Mouse (Mus musculus) stomach, embryonic 15.5 days (tissue): ENCODE data around the gene Slc25a12. TPM values are rescaled to one million over a fixed set of nuclear protein-coding genes. Genes with fewer than 3 reads are reported as not detected.
"Not testable (repeated sequence)": the region's sequence is repeated elsewhere in the genome, so short reads cannot be mapped to it uniquely, and the experiment has no call there.

ENCODE experiments used
- ATAC-seq: fragments of 200-750 bp; cut with Nextera tagmentation; 2 replicates; pipeline ENCODE4 v1.8.0; 2017; ENCODE audit warnings: low read depth, moderate number of reproducible peaks, moderate TSS enrichment; ENCODE audit not compliant: insufficient read depth, low FRiP score
- H3K27ac ChIP-seq: fragments of 300-500 bp; sonication (generic); 2 replicates; pipeline ENCODE4 v1.5.1; 2015; ENCODE audit warnings: mild to moderate bottlenecking, inconsistent platforms
- H3K27me3 ChIP-seq: fragments of 300-500 bp; sonication (generic); replicated peaks from 2 replicates; pipeline ENCODE4 v1.6.1; 2015; ENCODE audit warnings: inconsistent platforms
- H3K36me3 ChIP-seq: fragments of 300-500 bp; sonication (generic); 2 replicates; pipeline ENCODE4 v1.6.1; 2015; ENCODE audit warnings: inconsistent platforms
- H3K4me1 ChIP-seq: fragments of 300-500 bp; sonication (generic); 2 replicates; pipeline ENCODE4 v1.6.1; 2015; ENCODE audit warnings: inconsistent platforms
- H3K4me2 ChIP-seq: fragments of 300-500 bp; sonication (generic); 2 replicates; pipeline ENCODE4 v1.6.1; 2015; ENCODE audit warnings: mild to moderate bottlenecking, inconsistent platforms
- H3K4me3 ChIP-seq: fragments of 300-500 bp; sonication (generic); replicated peaks from 2 replicates; pipeline ENCODE4 v1.5.1; 2015; ENCODE audit warnings: inconsistent platforms
- H3K9ac ChIP-seq: fragments of 300-500 bp; sonication (generic); 2 replicates; pipeline ENCODE4 v1.6.1; 2015; ENCODE audit warnings: inconsistent platforms
- H3K9me3 ChIP-seq: fragments of 300-500 bp; sonication (generic); 2 replicates; pipeline ENCODE4 v1.6.1; 2016; ENCODE audit warnings: inconsistent platforms
- WGBS: fragments of 180-500 bp; shearing (Covaris S2); methylation state at CpG from one replicate; pipeline ENCODE4 v1.1.7; 2015; 5-methylcytosine and 5-hydroxymethylcytosine counted together
- polyA plus RNA-seq: library from polyadenylated mRNA; unstranded; fragments of >200 nt; fragmentation: Nextera tagmentation; extraction: Ambion mirVana; gene quantifications from 2 replicates; pipeline ENCODE4 v1.2.1, GENCODE M21; 2015

The Slc25a12 gene
- 30.0 and 33.8 TPM in 2 replicates for polyA plus RNA-seq

GRCm38 (mm10) chr2:71367125-71367880 is at the start of gene Slc25a12:
Gene Slc25a12 (minus strand): TSS chr2:71367749.
- no peaks in the 10 kb centered on the region for H3K9me3 ChIP-seq
- H3K4me1 ChIP-seq: no peaks in the 10 kb centered on the region
- peak within 1 kb of the TSS; percentile 62 for H3K9ac ChIP-seq
- ATAC-seq: peak; percentile 95
- under 1% methylated on average over 57 of the region's 57 CpGs for WGBS
- H3K4me3 ChIP-seq: peak within 1 kb of the TSS; percentile 76
- peak within 1 kb of the TSS; percentile 66 for H3K4me2 ChIP-seq
- no peaks in the 10 kb centered on the region for H3K27me3 ChIP-seq
- H3K36me3 ChIP-seq: no peaks in the 10 kb centered on the region
- peak within 1 kb of the TSS; percentile 78 for H3K27ac ChIP-seq

- Histone ChIP-seq H3K27me3 (no peaks in the 10 kb centered on the region), H3K4me3 (no peak overlapping the region), H3K27ac (no peak overlapping the region), H3K9ac (no peak overlapping the region), H3K36me3 (peaks cover 6% of the 10 kb centered on the region; the same call in 1 of the 2 replicates), H3K4me1 (no peaks in the 10 kb centered on the region), H3K4me2 (no peak overlapping the region), H3K9me3 (no peaks in the 10 kb centered on the region)
- no peak for ATAC-seq
- 72% methylated on average over 1 of the region's 1 CpGs for WGBS
These were observed 38.1 kb upstream of the Slc25a12 start for GRCm38 (mm10) chr2:71405613-71406012.

- H3K4me3 ChIP-seq: peak overlapping the region; percentile 95
- peak overlapping the region; percentile 81 for H3K9ac ChIP-seq
- no peaks in the 10 kb centered on the region for H3K27me3 ChIP-seq
- peak overlapping the region; percentile 69 for H3K4me2 ChIP-seq
- peaks cover 9% of the 10 kb centered on the region; the same call in 1 of the 2 replicates for H3K4me1 ChIP-seq
- no peaks in the 10 kb centered on the region for H3K9me3 ChIP-seq
- 53% methylated on average over 9 of the region's 9 CpGs for WGBS
- H3K27ac ChIP-seq: no peak overlapping the region
- H3K36me3 ChIP-seq: no peaks in the 10 kb centered on the region
- ATAC-seq: no peak
These were observed 22.3 kb upstream of the Slc25a12 start for GRCm38 (mm10) chr2:71389864-71390263.

- under 1% methylated on average over 66 of the region's 66 CpGs for WGBS
- H3K27ac ChIP-seq: peak within 1 kb of the TSS; percentile 79
- H3K4me3 ChIP-seq: peak within 1 kb of the TSS; percentile 95
- no peaks in the 10 kb centered on the region for H3K9me3 ChIP-seq
- H3K4me2 ChIP-seq: peak within 1 kb of the TSS; percentile 69
- H3K27me3 ChIP-seq: no peaks in the 10 kb centered on the region
- no peaks in the 10 kb centered on the region for H3K36me3 ChIP-seq
- peak; percentile 98 for ATAC-seq
- peaks cover 9% of the 10 kb centered on the region; the same call in 1 of the 2 replicates for H3K4me1 ChIP-seq
- peak within 1 kb of the TSS; percentile 81 for H3K9ac ChIP-seq
These were observed 21.6 kb upstream of the Slc25a12 start, which contains the start of gene Hat1 for GRCm38 (mm10) chr2:71388951-71389763. Gene Hat1 (plus strand): TSS chr2:71388958.

- Histone ChIP-seq H3K4me3 (no peak overlapping the region), H3K9me3 (no peaks in the 10 kb centered on the region), H3K36me3 (no peaks in the 10 kb centered on the region), H3K27me3 (no peaks in the 10 kb centered on the region), H3K9ac (no peak overlapping the region), H3K27ac (no peak overlapping the region), H3K4me1 (peaks cover 9% of the 10 kb centered on the region; the same call in 1 of the 2 replicates), H3K4me2 (no peak overlapping the region)
- WGBS: 89% methylated on average over 6 of the region's 6 CpGs
- no peak for ATAC-seq
These were observed 20.2 kb upstream of the Slc25a12 start for GRCm38 (mm10) chr2:71387766-71388165.

GRCm38 (mm10) chr2:71383890-71384289 is 16.3 kb upstream of the Slc25a12 start:
- Histone ChIP-seq H3K27me3 (no peaks in the 10 kb centered on the region), H3K4me1 (no peaks in the 10 kb centered on the region), H3K9ac (no peak overlapping the region), H3K4me3 (no peak overlapping the region; the same call in 1 of the 2 replicates), H3K36me3 (no peaks in the 10 kb centered on the region), H3K27ac (no peak overlapping the region), H3K4me2 (no peak overlapping the region; the same call in 1 of the 2 replicates), H3K9me3 (no peaks in the 10 kb centered on the region)
- 31% methylated on average over 11 of the region's 11 CpGs for WGBS
- ATAC-seq: no peak

GRCm38 (mm10) chr2:71381962-71382361 is 14.4 kb upstream of the Slc25a12 start:
- H3K4me1 ChIP-seq: no peaks in the 10 kb centered on the region
- no peak overlapping the region for H3K4me2 ChIP-seq
- H3K4me3 ChIP-seq: no peak overlapping the region
- no peaks in the 10 kb centered on the region for H3K36me3 ChIP-seq
- H3K27ac ChIP-seq: no peak overlapping the region
- no peak for ATAC-seq
- H3K9me3 ChIP-seq: no peaks in the 10 kb centered on the region
- WGBS: 62% methylated on average over 4 of the region's 4 CpGs
- no peak overlapping the region for H3K9ac ChIP-seq
- no peaks in the 10 kb centered on the region for H3K27me3 ChIP-seq

- H3K4me3 ChIP-seq: no peak overlapping the region
- 85% methylated on average over 5 of the region's 5 CpGs for WGBS
- no peaks in the 10 kb centered on the region for H3K36me3 ChIP-seq
These were observed 9.9 kb upstream of the Slc25a12 start for GRCm38 (mm10) chr2:71377426-71377825.

GRCm38 (mm10) chr2:71376433-71376906 is 8.9 kb upstream of the Slc25a12 start:
- Histone ChIP-seq H3K9me3 (no peaks in the 10 kb centered on the region), H3K9ac (no peak overlapping the region), H3K36me3 (no peaks in the 10 kb centered on the region), H3K27me3 (no peaks in the 10 kb centered on the region), H3K4me1 (no peaks in the 10 kb centered on the region), H3K4me3 (no peak overlapping the region), H3K27ac (no peak overlapping the region), H3K4me2 (peak overlapping the region; percentile 34)
- 31% methylated on average over 11 of the region's 11 CpGs for WGBS
- no peak; the same call in 1 of the 2 replicates for ATAC-seq

More at GRCm38 (mm10) chr2:71377426-71377825, 9.9 kb upstream of the Slc25a12 start:
- Histone ChIP-seq H3K27ac (no peak overlapping the region), H3K9ac (no peak overlapping the region), H3K27me3 (no peaks in the 10 kb centered on the region), H3K4me1 (no peaks in the 10 kb centered on the region), H3K4me2 (no peak overlapping the region), H3K9me3 (no peaks in the 10 kb centered on the region)
- ATAC-seq: no peak

- Histone ChIP-seq H3K36me3 (no peaks in the 10 kb centered on the region), H3K9me3 (no peaks in the 10 kb centered on the region), H3K9ac (no peak overlapping the region), H3K4me3 (no peak overlapping the region), H3K27me3 (no peaks in the 10 kb centered on the region), H3K4me2 (no peak overlapping the region), H3K27ac (no peak overlapping the region), H3K4me1 (no peaks in the 10 kb centered on the region)
- ATAC-seq: no peak
- 56% methylated on average over 8 of the region's 8 CpGs for WGBS
These were observed 7.0 kb upstream of the Slc25a12 start for GRCm38 (mm10) chr2:71374275-71375155.

GRCm38 (mm10) chr2:71372261-71372660 is 4.7 kb upstream of the Slc25a12 start:
- H3K4me2 ChIP-seq, H3K27me3 ChIP-seq, ATAC-seq, H3K36me3 ChIP-seq, H3K4me1 ChIP-seq, H3K27ac ChIP-seq, H3K9ac ChIP-seq, H3K4me3 ChIP-seq, H3K9me3 ChIP-seq: not testable (repeated sequence)
- WGBS: 91% methylated on average over 4 of the region's 4 CpGs
